Mouse (Mus musculus) erythroblast, adult 5-6 weeks (primary cell): Measurements from ENCODE around the gene Kmt5a. TPM values are rescaled to one million over a fixed set of nuclear protein-coding genes. Genes with fewer than 3 reads are reported as not detected.

Experiments used
- ATAC-seq: replicated peaks from 2 replicates; pipeline ENCODE4 v1.8.0; 2016; ENCODE audit warnings: moderate number of reproducible peaks, mild to moderate bottlenecking, moderate TSS enrichment, inconsistent platforms; ENCODE audit not compliant: poor library complexity, low FRiP score, severe bottlenecking
- total RNA-seq, 2 experiments: library from RNA; stranded (forward) in 1 of 2; stranded (reverse) in 1 of 2; fragments of 150-400 nt in 1 of 2; fragments of 200-764, 138-1000 nt in 1 of 2; gene quantifications; 2 replicates each; pipeline versions ENCODE4 v1.2.3 to v1.2.4; 2015 to 2017; ENCODE audit warnings: low replicate concordance in 2 of 2

The Kmt5a gene
- 89.3 and 92.4 TPM in 2 replicates for total RNA-seq (2015; ENCODE audit: low replicate concordance)
- total RNA-seq (2017; ENCODE audit: low replicate concordance) = 105 and 107 TPM in 2 replicates

DNA sequence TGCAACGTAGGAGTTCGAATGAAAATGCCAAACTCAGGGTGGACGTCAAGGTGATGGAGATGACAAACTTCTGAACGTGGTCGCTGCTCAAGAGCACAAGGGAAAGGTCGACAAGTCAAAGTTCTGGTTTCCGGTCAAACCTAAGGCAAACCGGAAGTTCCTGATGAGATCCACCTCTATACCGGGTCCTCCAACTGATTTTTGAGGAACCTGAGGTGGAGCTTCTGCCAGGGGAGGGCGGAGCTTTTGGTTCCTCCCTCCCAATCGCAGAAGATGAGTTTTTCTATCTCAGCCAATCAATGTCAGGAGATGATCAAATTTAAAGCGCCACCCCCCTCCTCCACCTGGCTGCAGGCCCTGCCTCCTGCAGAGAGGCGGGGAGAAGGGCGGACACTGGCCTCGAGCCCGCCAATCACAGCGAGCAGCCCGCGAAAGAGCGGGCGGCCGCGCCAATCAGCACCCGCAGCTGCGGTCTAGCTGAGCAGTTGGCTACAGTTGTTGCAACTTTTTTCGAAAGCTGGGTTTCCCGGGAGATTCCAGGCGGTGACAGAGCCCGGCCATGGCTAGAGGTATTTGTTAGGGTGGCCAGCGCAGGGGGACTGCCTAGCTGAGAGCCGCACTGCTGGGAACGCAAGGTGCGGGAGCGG, at the start of gene Kmt5a:
Gene Kmt5a (plus strand): TSS at position 484 of the 647 bp plus-strand sequence.
- peak; percentile 89 for ATAC-seq

DNA sequence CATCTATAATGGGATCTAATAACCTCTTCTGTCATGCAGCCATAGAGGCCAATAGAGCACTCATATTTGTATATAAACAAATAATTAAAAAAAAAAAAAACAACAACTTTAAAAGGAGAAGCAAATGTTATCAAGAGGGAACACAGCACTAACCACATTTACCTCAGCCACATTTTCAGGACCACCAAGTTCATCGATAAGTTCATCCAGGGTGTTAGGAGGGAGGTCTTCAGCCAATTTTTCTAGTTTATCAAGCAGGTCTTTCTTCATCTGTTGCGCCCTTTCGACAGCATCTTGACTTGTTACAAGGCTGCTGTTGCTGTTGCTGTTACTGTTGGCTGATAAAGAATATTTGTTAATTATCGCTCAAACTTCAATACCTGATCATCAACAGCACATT, 47.3 kb upstream of the Kmt5a start:
- ATAC-seq = no peak

DNA sequence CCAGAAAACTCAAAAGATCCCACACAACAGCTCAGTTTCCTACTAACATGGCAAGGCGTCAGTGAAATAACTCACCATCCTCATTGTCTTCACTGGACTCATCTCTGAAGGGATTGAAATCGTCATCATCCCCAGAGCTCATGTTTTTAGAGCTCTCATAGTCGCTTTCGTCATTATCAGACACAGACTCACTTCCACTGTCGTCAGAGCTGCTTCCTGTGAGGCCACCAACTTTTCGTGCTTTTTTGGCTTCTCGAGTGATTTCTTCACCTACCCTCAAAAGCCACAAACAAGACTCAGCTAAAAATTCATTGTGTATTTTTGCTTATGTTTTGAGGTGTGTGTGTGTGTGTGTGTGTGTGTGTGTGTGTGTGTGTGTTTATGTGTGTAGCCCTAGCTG, 46.0 kb upstream of the Kmt5a start:
- ATAC-seq = no peak

DNA sequence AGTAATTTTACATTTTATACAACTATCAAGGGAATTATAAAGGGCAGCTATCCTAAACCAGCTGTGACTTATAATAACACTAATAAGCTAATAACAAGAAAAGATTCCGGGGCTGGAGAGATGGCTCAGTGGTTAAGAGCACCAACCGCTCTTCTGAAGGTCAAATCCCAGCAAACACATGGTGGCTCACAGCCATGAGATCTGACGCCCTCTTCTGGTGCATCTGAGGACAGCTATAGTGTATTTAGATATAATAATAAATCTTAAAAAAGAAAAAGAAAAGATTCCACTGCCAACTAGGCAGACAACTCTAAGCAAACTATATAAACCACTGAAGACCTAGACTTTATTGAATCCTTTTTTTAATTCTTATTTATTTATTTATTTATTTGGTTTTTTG, 28.9 kb upstream of the Kmt5a start:
- ATAC-seq = no peak

DNA sequence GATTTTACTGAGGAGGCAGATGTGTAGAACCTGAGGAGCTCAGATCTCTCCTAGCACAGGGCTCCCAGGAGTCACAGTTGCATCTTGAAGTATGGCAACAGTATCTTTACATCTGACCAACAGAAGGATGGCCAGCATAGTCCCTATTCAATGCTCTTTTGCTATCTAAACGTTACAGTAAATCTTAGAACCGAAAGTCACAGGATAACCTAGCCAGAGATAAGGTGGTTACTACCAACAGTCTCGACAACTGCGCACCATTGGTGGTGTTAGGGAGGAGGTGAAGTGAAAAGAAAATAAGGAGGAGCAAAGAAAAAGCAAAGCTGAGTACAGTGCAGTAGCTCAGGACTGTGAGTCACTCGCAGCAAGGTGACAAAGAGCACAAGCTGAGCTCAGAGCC, 27.6 kb upstream of the Kmt5a start:
- no peak for ATAC-seq

DNA sequence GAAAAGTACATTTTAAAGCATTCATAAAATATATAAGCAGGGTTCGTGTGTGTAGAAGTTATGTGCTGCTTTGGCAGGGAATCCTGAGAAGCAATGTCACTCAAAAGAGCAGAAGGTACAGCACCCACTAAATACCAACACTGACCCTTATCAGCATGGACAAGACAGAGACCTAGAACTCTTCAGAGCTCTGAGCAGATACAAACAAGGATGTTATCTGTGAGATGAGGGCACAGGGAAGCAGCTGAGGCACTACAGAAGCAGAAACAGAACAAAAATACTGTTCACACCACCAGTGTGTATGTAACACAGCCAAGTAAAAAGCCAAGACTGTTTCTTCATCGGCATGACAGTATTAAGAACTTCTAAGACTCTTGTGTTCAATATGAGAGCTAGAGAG, 20.8 kb upstream of the Kmt5a start:
- ATAC-seq = peak; percentile 67

DNA sequence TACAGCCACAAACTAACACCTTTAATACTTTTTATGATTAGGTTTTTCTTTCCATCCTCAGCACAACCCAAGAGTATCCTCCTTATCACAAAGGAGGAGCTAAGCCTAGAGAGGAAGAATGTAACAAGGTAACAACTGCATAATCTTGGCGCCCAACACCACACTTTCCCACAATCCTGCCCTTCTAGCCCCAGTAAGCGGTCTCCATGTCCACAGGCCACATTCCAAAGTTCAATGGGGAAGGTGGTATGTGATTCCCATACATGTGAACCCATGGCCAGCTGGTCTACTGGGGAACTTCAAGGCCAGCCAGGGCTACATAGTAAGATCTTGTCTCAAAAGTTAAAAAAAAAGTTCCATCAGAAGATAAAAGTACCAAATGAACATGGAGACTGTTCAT, 17.9 kb upstream of the Kmt5a start:
- no peak for ATAC-seq

DNA sequence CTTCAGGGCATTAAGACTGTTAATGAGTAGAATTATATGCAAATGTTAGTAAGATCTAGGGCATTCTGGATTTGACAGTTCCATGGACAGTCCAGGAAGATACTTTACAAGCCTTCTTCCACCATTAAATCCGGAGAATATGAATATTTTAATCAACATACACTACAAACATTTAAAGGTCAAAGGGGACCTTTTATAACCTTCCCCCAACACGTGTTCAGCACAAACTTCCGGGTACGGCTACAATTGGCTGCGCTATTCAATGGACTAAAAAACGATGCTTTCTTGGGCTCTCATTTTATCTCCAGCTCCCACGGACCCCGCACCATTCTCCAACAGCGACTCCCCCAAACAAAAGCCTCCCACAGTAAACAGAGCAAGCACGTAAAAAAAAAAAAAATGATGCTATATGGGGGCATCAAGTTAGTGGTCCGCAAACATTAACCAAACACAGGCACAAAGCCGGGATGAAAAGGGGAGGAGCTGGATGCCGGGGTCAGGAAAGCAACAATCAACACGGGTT, 15.5 kb upstream of the Kmt5a start:
- ATAC-seq = peak; percentile 15

DNA sequence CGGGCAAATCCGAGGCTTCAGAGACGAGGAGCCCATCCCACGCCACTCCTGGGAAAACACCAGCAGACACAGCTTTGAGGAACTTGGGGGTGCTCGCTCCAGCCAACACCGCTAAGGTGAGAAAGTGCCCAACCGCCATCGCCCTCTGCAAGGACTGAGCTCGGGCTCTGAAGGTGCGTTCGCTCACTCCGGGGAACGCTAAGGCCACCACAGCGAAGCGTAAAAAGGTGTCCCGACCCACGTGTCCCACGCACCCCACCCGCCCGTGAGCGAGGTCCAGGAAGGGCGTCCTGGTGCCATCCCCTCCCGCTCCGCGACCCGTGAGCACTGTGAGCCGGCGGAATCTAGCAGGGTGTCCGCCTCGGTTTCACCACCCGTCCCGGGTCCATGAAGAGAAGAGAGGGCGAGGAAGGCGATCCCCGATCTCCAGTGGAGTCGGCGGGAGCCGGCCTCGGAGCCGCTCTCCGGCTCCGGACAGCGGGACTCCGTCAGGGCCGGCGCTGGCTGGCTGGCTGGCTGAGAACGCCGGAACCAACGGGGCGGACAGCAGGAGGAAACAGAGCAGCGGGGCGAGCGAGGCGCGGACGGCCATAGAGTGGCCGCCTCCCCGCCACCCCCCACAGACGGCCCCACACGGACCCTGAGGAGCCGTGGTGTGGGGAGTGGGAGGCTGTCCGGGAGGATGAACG, 14.9 kb upstream of the Kmt5a start:
- peak; percentile 62 for ATAC-seq

DNA sequence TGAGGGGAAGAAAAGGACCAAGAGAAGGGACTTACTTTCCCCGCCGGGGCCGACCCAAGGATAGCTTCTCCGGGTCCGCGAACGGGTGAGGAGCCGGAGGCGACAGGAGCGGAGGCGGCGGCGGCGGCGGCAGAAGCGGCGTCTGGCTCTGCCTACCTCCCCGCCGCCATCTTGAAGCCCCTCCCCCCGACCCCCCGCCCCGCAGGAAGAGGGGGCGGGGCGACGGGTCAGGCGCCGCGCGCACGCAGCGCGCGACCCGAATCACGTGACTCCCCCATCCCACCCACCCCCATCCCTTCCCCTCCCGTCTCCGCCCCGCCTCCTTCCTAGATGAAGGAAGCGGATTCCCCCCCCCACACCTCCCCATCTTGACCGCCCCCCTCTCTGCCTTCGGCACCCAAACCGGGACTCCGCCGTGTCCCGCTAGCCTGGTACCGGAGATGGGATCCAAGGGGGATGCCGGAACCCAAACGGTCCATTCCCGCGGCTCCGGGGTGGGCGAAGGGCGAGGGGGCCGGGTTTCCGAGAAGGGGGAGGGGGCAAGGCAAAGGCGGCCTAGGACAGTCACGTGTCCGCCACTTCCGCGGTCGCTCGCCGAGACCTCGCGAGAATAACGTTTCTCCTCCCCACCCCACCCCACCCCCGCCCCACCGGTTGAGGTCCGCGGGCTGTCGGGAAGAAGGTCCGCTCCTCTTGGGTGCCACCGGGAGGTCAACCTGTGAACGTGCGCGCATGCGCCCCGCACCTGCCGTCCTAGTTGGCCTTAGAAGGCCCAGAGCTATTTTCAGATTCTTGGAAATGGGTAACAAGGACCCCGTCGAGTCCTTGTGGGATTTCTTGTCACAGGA, 14.1 kb upstream of the Kmt5a start, which contains the start of gene Sbno1:
Gene Sbno1 (minus strand): TSS at position 590 of the 848 bp plus-strand sequence.
- ATAC-seq = peak; percentile 93

DNA sequence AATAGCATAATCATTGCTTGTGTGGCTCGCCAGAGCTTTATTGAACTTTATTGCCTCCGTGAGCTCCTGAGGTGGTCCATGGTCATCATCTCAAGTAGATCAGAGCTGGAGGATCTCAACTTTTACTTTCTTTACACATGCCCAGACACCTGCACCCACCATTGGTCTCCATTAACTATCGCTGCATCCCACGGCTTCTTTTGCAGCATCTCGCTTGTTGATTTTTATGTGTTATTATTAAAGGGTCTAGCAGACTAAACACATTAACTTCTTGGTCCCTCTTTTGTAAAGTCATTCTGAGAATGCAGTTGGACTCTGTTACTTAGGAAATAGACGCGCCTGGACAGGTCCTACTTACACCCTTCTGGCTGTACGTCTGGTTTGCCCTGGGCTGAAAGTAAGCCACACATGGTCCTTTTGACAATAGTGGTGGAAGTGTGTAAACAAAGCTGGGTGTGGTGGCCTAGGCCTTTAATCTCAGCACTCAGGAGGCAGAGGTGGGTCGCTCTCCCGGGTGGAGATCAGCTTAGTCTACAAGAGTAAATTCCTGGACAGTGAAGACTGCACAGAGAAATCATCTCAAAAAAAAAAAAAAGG, 13.2 kb upstream of the Kmt5a start:
- ATAC-seq = no peak

DNA sequence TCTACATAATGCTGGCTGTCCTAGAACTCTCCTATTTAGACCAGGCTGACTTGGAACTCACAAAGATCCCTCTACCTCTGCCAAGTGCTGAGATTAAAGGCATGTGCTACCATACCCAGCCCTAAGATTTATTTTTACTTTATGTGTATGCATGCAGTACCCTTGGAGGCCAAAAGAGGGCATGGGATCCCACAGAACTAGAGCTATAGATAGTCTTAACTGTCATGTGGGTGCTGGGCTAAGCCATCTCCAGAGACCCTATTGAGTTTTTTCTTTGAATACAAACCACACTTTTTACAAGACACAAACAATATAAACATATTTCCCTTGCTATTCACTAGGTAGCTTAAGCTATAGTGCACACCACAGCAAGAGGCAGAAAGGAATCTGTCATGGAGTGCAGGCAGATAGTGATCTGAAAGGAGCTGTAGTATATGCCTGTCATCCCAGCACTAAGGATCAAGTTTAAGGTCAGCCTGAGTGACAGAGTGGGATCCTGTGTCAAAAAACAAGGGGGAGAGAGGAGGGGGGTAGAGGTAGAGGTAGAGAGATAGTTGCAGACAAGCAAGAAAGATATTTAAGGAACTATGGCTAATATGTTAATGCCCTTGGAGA, 7.2 kb upstream of the Kmt5a start:
- ATAC-seq = peak; percentile 92

DNA sequence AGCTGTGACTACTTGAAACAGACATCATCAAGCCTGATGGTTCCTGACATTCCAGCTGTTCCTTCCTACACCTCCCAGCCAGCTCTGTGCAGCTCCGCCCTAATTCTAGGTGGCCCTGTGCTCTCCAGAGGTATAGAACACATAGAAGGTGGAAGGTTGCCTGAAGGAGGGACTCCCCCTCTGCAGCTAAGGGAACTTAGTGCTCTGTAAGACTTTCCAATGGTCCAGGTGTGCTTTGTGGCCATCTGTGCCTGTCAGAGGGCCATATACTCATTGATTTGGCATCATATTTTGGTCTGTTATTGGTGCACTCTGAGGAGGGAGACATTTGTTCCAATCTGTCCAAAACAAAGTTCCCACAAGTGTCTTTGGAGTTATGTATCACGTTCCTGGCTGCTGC, 6.7 kb upstream of the Kmt5a start:
- peak; percentile 9; the same call in 1 of the 2 replicates for ATAC-seq

DNA sequence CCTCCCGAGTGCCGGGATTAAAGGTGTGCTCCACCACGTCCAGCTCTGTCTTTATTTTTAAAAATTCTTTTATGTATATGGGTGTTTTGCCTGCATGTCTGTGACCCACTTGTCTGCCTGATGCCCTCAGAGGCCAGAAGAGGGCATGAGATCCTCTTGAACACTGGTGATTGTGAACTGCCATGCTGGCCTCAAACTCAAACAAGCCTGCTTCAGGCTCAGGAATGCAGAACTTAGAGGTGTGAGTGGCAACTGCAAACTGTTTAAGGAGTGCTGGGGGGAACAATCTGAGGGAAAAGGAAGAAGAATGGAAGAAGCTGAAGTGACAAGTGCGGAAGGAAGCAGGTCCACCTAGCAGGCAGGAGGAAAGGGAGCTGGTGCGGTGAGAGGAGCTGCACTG, 1.5 kb upstream of the Kmt5a start:
- ATAC-seq = no peak

DNA sequence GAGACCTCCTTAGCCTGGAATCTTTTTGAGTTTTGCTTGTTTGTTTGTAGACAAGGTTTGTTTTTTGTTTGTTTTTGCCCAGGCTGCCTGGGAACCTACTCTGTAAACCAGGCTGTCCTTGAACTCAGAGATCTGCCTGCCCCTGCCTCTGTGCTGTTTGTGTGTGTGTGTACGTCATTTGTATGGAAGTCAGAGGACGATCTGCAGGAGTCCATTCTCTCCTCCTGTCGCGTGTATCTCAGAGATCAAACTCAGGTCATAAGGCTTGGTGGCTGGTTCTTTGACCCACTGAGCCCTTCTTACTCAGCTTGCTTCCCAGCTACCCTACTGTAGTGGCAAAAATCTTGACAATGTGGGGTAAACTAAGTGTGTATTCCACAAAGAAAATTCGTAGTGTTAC, 984 bp upstream of the Kmt5a start:
- ATAC-seq = no peak

DNA sequence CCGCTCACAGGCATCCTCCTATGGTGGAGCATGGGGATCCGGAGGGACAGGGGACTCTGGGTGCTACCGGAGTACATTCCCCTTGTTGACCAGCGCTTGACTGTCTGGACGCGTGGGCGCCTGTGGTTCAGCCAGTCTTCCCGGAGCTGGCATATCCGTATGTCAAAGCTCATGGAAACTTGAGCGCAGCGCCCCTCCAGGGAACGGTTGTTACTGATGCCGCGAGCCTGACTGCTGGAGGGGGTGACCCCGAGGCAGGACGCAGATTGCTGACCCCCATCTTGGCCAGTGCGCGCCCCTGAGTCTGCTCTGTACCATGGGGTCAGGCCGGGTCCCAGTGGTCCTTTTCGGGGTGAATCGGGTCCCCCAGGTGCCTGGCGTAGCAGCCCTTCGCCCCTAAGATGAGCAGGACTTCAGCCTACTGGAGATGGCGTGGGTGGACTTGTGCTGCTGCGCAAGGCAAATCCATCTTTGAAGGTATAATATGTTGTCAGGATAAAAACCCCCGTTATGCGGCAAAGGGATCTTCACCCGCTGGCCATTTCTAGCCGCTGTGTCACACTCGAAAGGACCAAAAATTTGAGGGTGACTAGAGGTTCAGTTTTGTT, 468 bp downstream of the Kmt5a start:
- ATAC-seq = peak; percentile 54

DNA sequence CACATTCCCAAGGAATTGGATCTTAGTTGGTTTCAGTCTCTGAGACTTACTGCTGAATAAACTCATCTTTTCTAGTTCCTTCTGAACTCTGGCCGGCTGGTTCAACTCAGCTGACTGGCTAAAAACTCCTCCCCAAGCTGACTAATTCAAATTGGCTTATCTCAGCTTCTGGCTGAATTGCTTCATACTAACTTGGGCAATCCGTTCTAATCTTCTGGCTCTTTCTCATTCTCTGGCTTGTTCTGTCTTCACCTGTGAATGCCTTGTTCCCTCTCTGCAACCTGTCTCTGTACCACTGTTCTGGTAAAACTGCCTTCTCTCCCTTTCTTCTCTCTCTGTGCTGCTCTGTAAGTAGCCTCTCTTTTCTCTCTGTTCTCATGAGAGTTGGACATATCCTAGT, 2.9 kb downstream of the Kmt5a start:
- no peak for ATAC-seq

DNA sequence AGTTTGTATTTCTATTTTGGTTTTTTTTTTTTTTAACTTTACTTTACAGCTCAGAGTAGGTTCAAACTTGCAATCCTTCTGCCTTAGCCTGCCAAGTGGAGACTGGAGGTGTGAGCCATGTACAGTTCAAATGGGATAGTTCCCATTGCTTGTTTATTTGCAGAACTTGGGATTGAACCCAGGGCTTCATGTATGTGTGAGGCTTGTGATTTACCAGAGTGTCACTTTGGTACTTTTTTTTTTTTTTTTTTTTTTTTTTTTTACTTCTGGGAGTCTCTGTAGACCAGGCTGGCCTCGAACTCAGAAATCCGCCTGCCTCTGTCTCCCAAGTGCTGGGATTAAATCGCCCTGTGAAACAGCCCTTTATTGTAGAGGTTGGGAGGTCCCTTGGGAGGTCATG, 4.5 kb downstream of the Kmt5a start:
- ATAC-seq = no peak
